Mouse (Mus musculus): Measurements from ENCODE around the gene Coro2a. TPM values are rescaled to one million over a fixed set of nuclear protein-coding genes. Genes with fewer than 3 reads are reported as not detected.
"Not testable (repeated sequence)": the region's sequence is repeated elsewhere in the genome, so short reads cannot be mapped to it uniquely, and the experiment has no call there.

Gene Coro2a
- polyA plus RNA-seq, 1 experiment from 2014 or later: 3.2 TPM

GRCm38 (mm10) chr4:46596398-46596797 lies 5.6 kb downstream of the Coro2a start:
- no peak for ATAC-seq (ENCODE audit: insufficient read depth)
- Histone ChIP-seq H3K9ac (no peak overlapping the region), H3K4me1 (replicated peaks) (peaks cover 37% of the 10 kb centered on the region), H3K4me2 (no peak overlapping the region), H3K36me3 (replicated peaks) (no peaks in the 10 kb centered on the region), H3K4me3 (replicated peaks) (no peak overlapping the region), H3K27ac (replicated peaks) (no peak overlapping the region), H3K27me3 (peaks cover 44% of the 10 kb centered on the region), H3K9me3 (replicated peaks) (no peaks in the 10 kb centered on the region)
- 54% methylated on average over 6 of the region's 6 CpGs for WGBS (ENCODE audit: insufficient replicate concordance)

GRCm38 (mm10) chr4:46594131-46594530 lies 7.9 kb downstream of the Coro2a start:
- Histone ChIP-seq H3K4me1 (replicated peaks) (peaks cover 55% of the 10 kb centered on the region), H3K27me3 (peaks cover 22% of the 10 kb centered on the region), H3K4me3 (replicated peaks) (no peak overlapping the region), H3K27ac (replicated peaks) (no peak overlapping the region), H3K4me2 (no peak overlapping the region), H3K36me3 (replicated peaks) (no peaks in the 10 kb centered on the region), H3K9ac (no peak overlapping the region), H3K9me3 (replicated peaks) (no peaks in the 10 kb centered on the region)
- 54% methylated on average over 5 of the region's 5 CpGs for WGBS (ENCODE audit: insufficient replicate concordance)
- ATAC-seq (ENCODE audit: insufficient read depth): no peak

GRCm38 (mm10) chr4:46593472-46593871 lies 8.5 kb downstream of the Coro2a start:
- no peak for ATAC-seq (ENCODE audit: insufficient read depth)
- H3K4me3 ChIP-seq (replicated peaks): no peak overlapping the region
- peaks cover 53% of the 10 kb centered on the region for H3K4me1 ChIP-seq (replicated peaks)
- 40% methylated on average over 6 of the region's 6 CpGs for WGBS (ENCODE audit: insufficient replicate concordance)
- no peak overlapping the region for H3K27ac ChIP-seq (replicated peaks)
- no peak overlapping the region for H3K4me2 ChIP-seq
- H3K9me3 ChIP-seq (replicated peaks): no peaks in the 10 kb centered on the region
- H3K27me3 ChIP-seq: peaks cover 18% of the 10 kb centered on the region
- no peak overlapping the region for H3K9ac ChIP-seq
- no peaks in the 10 kb centered on the region for H3K36me3 ChIP-seq (replicated peaks)

- peaks cover 42% of the 10 kb centered on the region for H3K4me1 ChIP-seq (replicated peaks)
- H3K4me2 ChIP-seq: no peak overlapping the region
- no peaks in the 10 kb centered on the region for H3K9me3 ChIP-seq (replicated peaks)
- no peak overlapping the region for H3K9ac ChIP-seq
- no peak overlapping the region for H3K27ac ChIP-seq (replicated peaks)
- H3K27me3 ChIP-seq: peaks cover 4% of the 10 kb centered on the region; the same call in 1 of the 2 replicates
- H3K36me3 ChIP-seq (replicated peaks): no peaks in the 10 kb centered on the region
- H3K4me3 ChIP-seq (replicated peaks): no peak overlapping the region
- 55% methylated on average over 9 of the region's 9 CpGs for WGBS (ENCODE audit: insufficient replicate concordance)
- no peak for ATAC-seq (ENCODE audit: insufficient read depth)
Measured at GRCm38 (mm10) chr4:46591833-46592520, 10.0 kb downstream of the Coro2a start.

GRCm38 (mm10) chr4:46590810-46591209 lies 11.2 kb downstream of the Coro2a start:
- H3K9me3 ChIP-seq (replicated peaks): no peaks in the 10 kb centered on the region
- no peaks in the 10 kb centered on the region for H3K27me3 ChIP-seq
- no peak for ATAC-seq (ENCODE audit: insufficient read depth)
- H3K9ac ChIP-seq: no peak overlapping the region
- no peak overlapping the region for H3K27ac ChIP-seq (replicated peaks)
- no peak overlapping the region for H3K4me2 ChIP-seq
- 11% methylated on average over 4 of the region's 4 CpGs for WGBS (ENCODE audit: insufficient replicate concordance)
- no peaks in the 10 kb centered on the region for H3K36me3 ChIP-seq (replicated peaks)
- H3K4me3 ChIP-seq (replicated peaks): no peak overlapping the region
- peaks cover 44% of the 10 kb centered on the region for H3K4me1 ChIP-seq (replicated peaks)

GRCm38 (mm10) chr4:46589946-46590684 lies 11.9 kb downstream of the Coro2a start:
- peaks cover 51% of the 10 kb centered on the region for H3K4me1 ChIP-seq (replicated peaks)
- no peak overlapping the region for H3K4me2 ChIP-seq
- no peaks in the 10 kb centered on the region for H3K36me3 ChIP-seq (replicated peaks)
- H3K9ac ChIP-seq: no peak overlapping the region
- no peaks in the 10 kb centered on the region; the same call in 1 of the 2 replicates for H3K27me3 ChIP-seq
- no peak overlapping the region for H3K4me3 ChIP-seq (replicated peaks)
- no peak overlapping the region for H3K27ac ChIP-seq (replicated peaks)
- WGBS (ENCODE audit: insufficient replicate concordance): 44% methylated on average over 5 of the region's 5 CpGs
- H3K9me3 ChIP-seq (replicated peaks): no peaks in the 10 kb centered on the region
- no peak for ATAC-seq (ENCODE audit: insufficient read depth)

- ATAC-seq (ENCODE audit: insufficient read depth): no peak
- 69% methylated on average over 8 of the region's 8 CpGs for WGBS (ENCODE audit: insufficient replicate concordance)
Measured at GRCm38 (mm10) chr4:46589151-46589550, 12.9 kb downstream of the Coro2a start.

GRCm38 (mm10) chr4:46586473-46586872 lies 15.5 kb downstream of the Coro2a start:
- no peak overlapping the region for H3K4me2 ChIP-seq
- 62% methylated on average over 4 of the region's 4 CpGs for WGBS (ENCODE audit: insufficient replicate concordance)
- peaks cover 34% of the 10 kb centered on the region for H3K4me1 ChIP-seq (replicated peaks)
- H3K27me3 ChIP-seq: no peaks in the 10 kb centered on the region; the same call in 1 of the 2 replicates
- no peaks in the 10 kb centered on the region for H3K36me3 ChIP-seq (replicated peaks)
- H3K9me3 ChIP-seq (replicated peaks): no peaks in the 10 kb centered on the region
- no peak overlapping the region for H3K27ac ChIP-seq (replicated peaks)
- H3K4me3 ChIP-seq (replicated peaks): no peak overlapping the region
- no peak for ATAC-seq (ENCODE audit: insufficient read depth)
- H3K9ac ChIP-seq: no peak overlapping the region

More at GRCm38 (mm10) chr4:46589151-46589550, 12.9 kb downstream of the Coro2a start:
- Histone ChIP-seq H3K27ac (replicated peaks) (no peak overlapping the region), H3K4me1 (replicated peaks) (peaks cover 52% of the 10 kb centered on the region), H3K4me3 (replicated peaks) (no peak overlapping the region), H3K9me3 (replicated peaks) (no peaks in the 10 kb centered on the region), H3K36me3 (replicated peaks) (no peaks in the 10 kb centered on the region), H3K9ac (no peak overlapping the region), H3K4me2 (no peak overlapping the region), H3K27me3 (no peaks in the 10 kb centered on the region; the same call in 1 of the 2 replicates)

- no peaks in the 10 kb centered on the region for H3K9me3 ChIP-seq (replicated peaks)
- peaks cover 27% of the 10 kb centered on the region for H3K4me1 ChIP-seq (replicated peaks)
- no peak overlapping the region for H3K9ac ChIP-seq
- 38% methylated on average over 8 of the region's 8 CpGs for WGBS (ENCODE audit: insufficient replicate concordance)
- H3K4me2 ChIP-seq: no peak overlapping the region
- H3K27ac ChIP-seq (replicated peaks): no peak overlapping the region
- H3K36me3 ChIP-seq (replicated peaks): no peaks in the 10 kb centered on the region
- ATAC-seq (ENCODE audit: insufficient read depth): no peak
- no peaks in the 10 kb centered on the region; the same call in 1 of the 2 replicates for H3K27me3 ChIP-seq
- no peak overlapping the region for H3K4me3 ChIP-seq (replicated peaks)
Measured at GRCm38 (mm10) chr4:46585811-46586190, 16.2 kb downstream of the Coro2a start.

GRCm38 (mm10) chr4:46585041-46585810 lies 16.8 kb downstream of the Coro2a start:
- Histone ChIP-seq H3K4me2 (no peak overlapping the region), H3K27ac (replicated peaks) (no peak overlapping the region), H3K9me3 (replicated peaks) (no peaks in the 10 kb centered on the region), H3K27me3 (no peaks in the 10 kb centered on the region; the same call in 1 of the 2 replicates), H3K9ac (no peak overlapping the region), H3K4me1 (replicated peaks) (peaks cover 22% of the 10 kb centered on the region), H3K36me3 (replicated peaks) (no peaks in the 10 kb centered on the region), H3K4me3 (replicated peaks) (no peak overlapping the region)
- WGBS (ENCODE audit: insufficient replicate concordance): 53% methylated on average over 13 of the region's 13 CpGs
- no peak for ATAC-seq (ENCODE audit: insufficient read depth)

GRCm38 (mm10) chr4:46584536-46584935 lies 17.5 kb downstream of the Coro2a start:
- not testable (repeated sequence) for H3K9me3 ChIP-seq (replicated peaks); H3K4me2 ChIP-seq; H3K9ac ChIP-seq; H3K27me3 ChIP-seq; ATAC-seq (ENCODE audit: insufficient read depth); H3K4me3 ChIP-seq (replicated peaks); H3K27ac ChIP-seq (replicated peaks); H3K36me3 ChIP-seq (replicated peaks)
- 29% methylated on average over 3 of the region's 3 CpGs for WGBS (ENCODE audit: insufficient replicate concordance)
- H3K4me1 ChIP-seq (replicated peaks): peaks cover 16% of the 10 kb centered on the region
